Mouse (Mus musculus) gastrocnemius, postnatal 10 days (tissue): ENCODE results near the gene Rara. TPM values are rescaled to one million over a fixed set of nuclear protein-coding genes. Genes with fewer than 3 reads are reported as not detected.
A peak's percentile ranks its signal among the peaks of the same experiment; 100 is the strongest.

Experiments
- DNase-seq: peaks from one replicate; pipeline ENCODE4 v3.0.0; 2021; ENCODE audit warnings: mixed read lengths
- total RNA-seq, 2 experiments: library from RNA; stranded (reverse); gene quantifications; 2 replicates each; pipeline ENCODE4 v1.2.3; 2021

Gene Rara
- total RNA-seq, 2 experiments from 2014 or later: 22.6 to 31.5 TPM

DNA sequence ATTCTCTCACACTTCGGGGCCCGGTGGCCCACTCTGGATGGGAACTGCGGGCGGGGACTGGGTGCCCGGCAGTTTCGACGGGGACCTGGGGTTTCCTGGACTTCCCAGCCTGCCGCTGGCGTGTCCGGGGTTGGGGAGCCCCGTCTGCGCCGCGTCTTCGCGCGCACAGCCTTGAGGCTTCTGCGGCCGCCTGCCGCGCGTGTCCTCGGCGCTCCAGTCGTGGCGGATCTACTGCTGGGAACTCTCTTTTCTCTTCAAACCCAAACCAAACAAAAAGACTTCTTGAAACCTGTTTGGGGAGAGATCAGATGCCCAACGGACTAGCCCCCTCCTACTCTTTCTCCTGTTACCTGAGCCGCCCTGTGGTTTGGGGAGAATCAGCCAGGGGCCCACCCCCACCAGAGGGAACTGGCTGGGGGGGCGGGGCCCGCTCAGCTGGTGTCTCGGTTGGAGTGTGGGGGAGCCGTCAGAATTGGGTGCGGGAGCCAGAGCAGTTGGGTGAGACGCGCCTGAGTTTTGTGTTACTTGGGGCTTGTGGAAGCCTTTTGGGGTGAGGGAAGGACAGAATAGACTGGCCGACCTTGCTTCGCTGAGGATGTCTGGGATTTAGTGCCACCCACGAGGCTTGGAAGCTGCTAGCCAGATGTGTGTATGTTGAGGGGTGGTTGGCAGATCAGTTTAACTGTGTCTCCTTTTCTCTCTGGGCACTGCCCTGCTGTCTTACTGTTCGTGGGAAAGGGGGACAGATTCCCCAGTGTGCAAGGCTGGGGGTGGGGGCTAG, 10.5 kb downstream of the Rara start:
- peak; percentile 72 for DNase-seq

DNA sequence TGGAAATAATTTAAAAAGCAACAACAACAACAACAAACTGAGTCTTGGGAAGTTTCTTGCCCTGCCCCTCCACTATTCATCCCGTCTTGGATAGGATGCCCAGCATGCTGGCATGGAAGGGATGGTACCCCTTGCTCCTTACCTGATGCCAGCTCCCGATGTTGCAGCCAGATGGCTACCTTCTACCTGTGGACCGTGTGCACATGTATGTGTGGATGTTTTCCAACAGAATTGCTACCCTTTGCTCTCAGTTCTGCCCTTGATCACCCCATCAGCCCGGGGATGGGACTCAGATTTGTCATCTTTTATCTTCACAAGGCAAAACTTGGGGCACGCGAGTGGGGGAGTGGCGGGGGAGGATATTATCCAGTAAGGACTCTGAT, 11.1 kb downstream of the Rara start:
- no peak for DNase-seq

DNA sequence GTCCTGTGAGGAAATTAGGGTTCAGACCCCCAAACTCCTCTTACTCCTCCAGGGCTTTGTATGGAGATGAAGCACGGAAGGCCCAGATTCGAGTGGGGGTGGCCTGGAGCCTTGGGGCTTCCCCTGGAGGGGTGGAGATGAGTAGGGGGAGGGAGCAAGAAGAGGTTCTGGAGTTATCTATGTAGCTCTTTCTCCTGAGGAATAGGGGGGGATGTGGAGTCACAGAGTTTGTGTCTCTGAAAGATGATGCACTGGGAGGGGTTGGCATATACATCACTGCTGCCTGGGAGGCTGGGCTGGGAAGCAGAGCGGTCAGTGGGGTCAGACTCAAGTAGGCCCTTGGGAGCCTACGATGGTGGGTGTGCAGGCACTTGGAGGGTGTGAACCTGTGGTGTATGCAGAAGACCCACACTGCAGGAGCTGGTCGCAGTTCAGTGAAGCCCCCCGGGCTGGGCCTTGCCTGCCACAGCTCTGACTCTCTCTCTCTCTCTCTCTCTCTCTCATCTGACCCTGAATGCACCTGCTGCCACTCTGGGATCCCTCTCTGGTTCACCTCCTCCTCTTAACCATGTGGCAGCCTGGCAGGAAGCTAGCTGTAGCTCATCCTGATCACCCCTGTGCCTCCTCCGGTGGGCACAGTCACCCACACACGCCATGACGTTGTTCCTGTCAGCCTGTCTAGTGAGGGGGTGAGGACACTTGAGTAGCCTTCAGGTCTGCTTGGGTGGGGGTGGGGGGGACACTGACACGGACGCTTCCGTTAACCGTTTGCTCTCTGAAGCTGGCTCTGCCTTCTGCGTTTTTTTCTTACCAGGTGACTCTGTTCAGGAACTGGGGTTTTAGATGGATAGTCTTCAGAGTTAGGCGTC, 11.7 kb downstream of the Rara start:
- DNase-seq: no peak

DNA sequence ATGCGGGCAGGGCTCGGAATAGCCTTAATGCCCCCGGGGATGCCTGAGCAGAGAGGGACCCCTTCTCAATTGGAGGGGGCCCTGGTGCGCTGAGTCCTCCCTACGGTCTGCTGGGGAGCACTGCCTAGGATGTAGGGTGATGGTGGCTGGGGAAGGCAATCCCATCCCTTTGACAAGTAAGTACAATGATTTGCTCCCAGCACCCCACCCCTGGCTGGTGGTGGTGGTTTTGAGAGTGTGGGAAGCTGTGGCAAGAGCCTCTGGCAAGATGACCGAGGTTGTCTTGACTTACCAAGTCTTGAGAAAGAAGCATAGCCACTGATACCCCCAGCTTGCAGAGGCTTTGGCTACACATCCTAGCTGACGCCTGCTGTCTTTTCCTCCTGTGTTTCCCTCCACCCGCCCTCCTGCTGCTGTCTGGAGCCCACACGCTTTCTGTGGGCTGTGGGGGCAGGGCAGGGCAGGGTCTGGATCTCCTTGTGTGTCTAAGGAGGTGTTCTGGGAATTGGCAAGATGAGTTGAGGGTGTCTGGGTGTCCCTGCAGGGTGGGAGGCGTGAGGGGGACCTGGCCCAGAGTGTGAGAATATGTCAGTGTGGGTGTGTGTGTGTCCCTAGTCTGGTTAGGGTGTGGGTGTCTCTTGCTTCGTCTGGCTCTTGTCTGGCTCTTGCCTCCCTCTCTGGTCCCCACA, 12.5 kb downstream of the Rara start:
- no peak for DNase-seq

DNA sequence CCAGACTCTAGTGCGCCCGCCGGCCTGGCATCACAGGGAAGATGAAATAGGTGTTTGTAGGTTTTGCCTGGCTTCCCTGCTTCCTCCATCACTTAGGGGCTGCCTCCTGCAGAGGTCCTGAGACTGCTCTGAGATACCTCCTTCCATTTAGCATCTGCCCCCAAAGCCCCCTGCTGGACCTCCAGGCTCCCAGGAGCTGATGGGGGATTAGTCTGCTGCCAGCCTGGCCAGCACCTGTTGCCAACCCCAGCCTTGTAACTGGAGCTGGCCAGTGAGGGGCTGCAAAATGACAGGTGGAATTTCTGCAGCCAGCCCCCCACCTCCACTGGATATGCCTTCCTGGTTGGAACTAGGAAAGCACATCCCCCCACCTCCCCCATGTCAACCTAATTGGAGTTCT, 13.2 kb downstream of the Rara start:
- no peak for DNase-seq

DNA sequence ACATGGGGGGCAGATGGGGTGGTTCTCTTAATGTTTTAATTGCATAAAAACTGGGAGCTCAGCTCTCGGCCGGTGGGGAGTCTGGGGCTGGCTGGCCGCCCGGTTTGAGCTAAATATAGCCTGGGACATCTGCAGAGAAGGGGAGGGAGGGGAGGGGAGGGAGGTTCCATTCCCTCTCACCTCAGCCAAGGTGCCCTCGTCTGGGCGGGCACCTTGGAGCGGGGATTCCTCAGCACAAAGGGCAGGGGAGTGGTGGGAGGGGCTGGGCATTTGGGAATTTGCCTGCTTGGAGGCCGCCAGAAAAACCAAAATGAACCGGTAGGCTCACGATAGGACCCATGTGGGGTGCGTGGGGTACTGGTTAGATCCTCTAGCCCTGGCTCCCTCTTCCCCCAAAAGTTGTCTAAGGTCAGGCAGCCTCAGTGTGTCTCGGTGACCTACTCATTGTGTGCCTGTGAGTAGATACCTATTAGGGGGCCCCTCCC, 13.8 kb downstream of the Rara start:
- peak; percentile 85 for DNase-seq

DNA sequence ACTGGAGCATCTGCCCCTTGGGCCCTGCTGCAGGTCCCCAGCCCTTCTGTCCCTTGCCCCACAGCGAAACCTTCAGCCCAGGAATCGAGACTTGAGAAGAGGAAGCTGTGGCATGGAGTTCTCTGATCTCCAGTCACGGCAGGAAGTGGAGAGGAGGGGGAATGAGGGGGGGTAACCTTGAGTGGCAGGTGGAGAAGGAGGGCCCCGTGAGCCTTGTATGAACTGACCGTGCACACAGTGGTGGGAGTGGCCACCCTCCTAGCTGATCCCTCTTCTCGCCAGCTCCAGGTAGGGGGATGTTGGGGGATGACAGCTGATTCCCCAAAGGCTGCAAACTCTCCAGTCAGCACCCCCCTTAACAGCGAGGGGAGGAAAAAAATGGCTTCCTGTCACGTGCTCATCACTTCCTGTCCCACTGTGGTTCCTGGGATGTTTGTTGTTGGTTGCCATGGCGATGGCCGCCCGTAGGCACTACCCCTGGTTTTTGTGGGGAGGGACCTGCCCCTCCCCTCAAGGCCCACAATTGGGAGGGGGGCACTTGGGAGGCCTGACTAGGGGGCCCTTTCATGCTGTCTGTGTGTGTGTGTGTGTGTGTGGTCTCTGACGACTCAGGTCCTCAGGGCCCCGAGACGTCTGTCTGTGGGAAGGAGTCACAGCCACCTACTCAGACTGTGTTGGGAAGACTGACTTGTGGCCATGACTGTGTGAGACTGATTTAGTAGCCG, 14.4 kb downstream of the Rara start:
- peak; percentile 76 for DNase-seq

DNA sequence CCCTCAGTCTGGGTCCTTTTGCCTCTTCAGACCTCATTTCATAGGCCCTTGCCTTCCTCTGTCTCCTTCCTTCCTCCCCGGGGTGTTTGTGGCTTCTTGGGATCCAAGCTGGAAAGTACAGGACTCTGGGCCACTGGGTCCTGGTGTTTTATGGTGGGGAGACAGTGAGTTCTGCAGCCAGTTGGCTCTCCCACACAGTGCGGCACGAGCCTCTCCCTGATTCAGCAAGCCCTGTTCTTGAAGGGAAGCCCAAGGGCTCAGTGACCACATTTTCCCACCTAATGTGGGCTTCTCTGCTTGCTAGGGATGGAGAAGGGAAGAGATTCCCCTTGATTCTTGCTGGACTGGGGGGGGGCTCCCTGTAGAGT, 14.9 kb downstream of the Rara start:
- DNase-seq: no peak

DNA sequence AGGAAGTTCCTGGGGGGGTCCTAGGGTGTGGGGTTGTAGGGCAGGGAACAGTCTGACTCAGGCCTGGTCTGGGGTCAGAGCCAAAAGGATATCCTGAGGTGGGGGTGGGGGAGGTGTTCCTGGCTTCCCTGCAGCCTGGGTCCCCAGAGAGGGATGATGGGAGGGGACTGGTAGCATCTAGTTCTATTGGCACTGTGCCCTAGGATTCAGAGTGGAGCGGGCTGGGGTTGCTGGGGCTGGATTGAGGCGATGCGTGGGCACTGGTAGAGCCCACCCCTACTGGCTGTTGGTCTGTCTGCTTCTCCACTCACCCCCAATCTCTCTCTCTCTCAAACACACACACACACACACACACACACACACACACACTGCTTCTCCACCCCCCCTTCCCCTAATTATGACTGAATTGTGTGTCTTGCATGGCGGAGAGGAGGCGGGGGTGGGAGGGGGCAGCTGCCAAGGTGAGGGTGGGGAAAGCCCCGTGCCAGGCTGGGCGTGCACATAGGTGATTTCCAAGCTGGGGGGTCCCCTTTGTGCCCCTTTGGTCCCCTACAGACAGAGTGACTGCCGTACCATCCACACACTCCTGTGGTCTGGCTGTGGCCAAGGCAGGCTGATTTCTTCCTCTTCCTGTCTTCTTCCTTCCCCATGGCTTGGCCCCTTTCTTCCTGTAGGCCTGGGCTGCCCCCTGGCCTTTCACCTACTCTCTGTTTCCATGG, 15.5 kb downstream of the Rara start:
- peak; percentile 53 for DNase-seq

DNA sequence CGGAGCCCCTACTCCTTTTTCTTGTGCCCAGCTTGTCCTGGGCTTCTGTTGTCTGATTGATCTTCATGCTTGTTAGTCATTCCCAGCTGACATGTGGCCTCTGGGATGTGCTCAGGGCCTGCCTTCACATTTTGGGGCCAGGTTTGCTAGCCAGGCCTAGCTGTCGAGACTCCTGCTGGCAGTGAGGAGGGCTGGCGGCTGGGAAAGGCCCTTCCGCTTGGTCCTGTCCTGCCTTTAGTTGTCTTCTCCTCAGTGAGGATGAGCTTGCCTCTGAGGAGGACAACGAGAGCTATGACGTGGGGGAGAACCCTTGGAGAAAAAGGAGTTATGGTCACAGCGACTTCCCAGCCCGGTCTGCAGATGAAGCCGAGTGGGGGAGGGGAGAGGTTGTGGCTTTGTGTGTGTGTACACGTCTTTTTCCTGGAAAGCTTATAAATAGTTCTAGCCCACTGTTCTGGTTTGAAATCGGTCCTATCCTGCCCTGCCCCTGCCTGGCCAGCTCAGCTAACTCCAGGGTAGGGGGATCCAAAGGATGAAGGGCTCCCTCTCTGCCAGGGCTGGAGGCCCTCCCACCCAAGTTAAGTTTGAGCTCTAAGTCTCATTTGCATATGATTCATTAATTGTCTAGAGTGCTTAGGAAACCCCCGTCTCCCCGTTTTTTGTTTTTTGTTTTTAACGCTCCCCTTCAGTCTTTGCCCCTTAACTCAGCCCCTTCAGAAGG, 16.3 kb downstream of the Rara start:
- no peak for DNase-seq

DNA sequence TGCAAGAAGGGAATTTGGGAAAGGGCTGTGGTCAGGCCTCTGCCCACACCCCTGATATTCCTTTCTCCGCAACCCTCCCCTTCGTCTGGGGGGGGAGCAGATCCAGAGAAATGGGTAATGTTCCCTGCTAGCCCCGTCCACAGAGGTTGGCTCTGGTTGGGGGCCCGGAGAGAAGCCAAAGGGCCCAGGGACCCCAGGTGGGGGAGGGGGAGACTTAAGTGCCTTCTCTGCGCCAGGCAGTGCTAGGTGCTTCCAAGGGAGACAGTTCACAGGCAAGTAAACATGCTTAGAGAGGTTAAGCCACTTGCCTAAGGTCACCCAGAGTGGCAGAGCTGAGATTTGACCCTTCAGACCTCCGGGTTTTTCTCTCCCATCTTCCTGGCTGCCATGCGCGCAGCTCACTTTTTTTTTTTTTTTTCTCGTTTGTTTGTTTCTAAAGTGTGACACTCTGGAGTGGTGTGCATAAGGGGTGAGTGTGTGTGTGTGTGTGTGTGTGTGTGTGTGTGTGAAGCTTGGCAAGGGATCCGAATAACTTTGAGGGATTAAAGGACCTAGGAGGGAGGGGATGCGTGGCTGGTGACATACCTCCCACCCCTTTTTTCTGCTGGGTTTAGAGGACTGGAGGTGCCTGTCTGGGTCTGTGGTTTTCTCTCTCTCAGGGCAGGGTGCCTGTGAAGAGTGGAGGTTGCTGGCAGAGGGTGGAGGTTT, 17.4 kb downstream of the Rara start:
- no peak for DNase-seq

DNA sequence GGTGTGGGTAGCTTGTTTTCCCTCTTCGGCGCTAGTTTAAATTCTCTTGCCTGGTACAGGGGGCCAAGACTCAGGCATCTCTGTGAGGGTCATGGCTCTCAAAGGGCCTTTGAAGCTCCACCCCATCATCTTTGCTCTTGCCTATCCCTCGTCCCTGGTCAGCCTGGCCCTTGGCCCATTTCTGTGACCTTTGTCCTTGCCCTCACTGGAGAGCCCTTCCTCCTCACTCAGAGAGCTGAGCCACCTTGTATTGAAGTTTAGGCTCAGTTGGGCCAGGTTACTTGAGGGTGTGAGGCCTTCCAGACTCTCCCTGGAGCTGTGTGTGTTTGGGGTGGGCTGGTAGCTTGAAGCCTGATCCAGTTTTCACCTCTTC, 18.0 kb downstream of the Rara start:
- DNase-seq: no peak

DNA sequence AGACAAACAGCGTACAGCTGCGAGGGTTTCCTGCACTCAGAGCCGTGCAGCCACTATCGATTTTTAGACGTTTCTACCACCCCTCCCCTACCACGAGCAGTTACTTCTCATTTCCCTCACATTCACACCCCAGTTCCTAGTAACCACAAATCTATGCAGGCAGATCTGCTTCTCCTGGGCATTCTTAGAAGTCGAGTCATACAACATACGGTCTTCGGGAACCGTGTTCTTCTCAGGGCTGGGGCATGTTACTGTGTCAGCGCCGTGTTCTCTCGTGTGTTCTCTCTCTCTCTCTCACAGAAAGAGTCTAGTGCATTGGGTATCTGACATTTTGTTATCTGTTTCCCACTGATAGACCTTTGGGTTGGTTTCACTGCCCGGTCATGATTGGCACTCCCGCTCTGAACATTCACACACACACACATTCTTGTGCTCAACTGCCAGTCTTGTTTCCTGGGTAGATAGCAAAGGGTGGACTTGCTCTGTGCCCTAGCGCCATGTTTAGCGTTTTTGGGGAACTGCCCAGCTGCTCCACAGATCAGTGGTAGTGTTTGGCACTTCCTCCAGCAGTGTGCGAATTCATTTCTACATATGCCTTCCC, 20.5 kb downstream of the Rara start:
- DNase-seq: no peak

DNA sequence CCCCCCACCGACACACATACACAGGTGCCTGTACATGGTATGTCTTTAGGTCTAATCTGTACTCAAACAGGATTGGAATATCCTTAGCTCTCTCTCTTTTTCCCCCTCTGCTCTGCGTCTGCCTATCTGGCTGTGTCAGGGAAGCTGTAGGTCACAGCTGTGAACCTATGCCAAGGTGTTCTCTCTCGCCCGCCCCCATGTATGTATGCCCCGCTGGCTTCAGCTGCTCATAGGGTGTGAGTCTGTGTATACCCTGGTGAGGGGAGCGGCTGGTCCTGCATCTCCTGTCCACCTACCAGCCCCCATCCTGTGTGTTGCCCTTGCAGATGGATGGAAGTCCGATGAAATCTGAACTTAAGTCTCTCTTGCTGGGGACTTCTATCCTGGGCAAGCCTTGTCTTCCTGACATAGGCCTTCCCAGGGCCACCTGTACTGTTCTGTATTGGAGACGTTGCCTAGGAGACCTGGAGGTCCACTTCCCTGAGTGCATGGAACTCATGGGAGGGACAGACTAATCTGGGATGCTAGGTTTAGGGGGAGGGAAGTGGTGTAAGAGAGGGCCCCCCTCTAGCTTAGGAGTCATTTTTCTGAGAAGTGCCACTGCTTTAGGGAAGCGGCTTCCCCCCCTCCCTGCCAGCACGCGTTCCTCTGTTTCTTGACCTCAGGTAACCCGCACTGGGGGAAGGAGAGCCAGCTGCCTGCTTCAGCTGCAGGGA, 21.8 kb downstream of the Rara start:
- no peak for DNase-seq

DNA sequence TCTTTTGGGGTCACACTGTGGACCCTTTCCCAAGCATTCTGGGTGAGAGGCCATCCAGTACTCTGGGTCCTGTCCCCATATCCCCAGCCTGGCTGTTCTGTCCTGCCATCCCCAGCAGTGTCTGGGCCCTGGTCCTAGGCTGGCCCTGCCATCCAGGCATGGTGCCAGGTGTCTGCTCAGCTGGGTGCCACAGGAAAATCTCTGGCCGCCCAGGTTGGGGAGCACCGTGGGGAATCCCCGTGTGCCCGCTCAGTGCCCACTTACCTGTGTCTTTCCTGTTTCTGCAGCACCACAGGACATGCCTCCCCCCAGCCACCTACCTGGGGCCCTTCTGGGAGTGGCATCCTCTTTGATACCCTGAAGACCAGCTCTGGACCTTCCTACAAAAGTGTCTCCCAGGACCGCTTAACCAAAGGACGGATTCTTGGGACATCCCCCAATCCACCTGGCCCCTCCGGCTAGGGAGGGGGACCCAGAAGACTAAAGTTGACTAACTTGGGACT, 22.4 kb downstream of the Rara start:
- peak; percentile 70 for DNase-seq

DNA sequence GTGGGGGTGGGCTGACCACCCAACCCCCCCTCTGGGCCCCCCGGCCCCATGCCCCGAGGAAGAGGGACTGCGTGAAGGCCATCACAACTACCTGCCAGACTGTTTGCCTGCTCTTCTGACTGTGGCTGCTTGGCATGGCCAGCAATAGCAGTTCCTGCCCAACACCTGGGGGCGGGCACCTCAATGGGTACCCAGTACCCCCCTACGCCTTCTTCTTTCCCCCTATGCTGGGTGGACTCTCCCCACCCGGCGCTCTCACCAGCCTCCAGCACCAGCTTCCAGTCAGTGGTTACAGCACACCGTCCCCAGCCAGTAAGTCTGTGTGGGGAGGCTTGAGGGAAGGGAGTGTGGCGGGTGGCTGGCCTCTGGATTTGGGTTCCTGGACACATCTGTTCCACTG, 22.9 kb downstream of the Rara start:
- DNase-seq: no peak

DNA sequence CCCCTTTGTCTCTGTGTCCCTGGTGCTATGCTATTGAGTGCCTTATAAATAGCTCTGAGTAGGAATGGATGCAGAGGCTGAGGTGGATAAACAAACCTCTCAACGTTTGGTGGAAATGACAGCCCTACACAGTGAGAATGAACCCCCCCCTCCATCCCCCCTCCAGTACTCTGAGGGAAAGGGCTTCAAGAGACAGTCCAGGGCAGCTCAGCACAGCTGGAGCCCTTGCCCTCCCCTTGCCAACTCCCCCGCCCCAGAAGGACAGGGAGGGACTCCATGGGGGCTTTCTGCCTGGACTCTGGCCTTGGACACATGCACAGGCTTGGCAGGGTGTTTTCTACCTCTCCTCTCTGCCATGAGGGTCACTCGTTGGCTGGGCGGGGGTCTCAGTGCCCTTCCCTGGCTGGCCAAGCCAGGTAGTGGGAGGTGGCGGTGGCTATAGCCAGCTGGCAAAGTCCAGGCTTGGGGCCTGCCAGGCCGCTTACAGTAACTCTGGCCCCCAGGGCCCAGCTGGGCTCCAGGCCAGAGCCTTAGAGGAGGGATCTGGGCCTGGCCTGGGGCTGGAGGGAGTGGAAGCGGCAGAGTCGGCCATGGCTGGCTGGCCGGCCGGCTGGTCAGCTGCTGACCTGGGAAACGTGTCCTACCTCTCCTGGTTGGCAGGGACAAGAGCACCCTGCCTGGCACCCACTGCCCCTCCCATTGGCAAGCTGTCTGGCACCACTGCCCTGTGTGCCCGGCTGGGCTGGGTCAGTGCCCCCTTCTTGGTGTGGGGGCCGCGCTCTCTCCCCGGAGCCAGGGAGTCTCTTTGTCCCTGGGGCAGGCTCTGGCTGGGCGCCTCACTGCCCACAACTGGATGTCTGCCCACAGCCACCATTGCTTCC, 23.6 kb downstream of the Rara start:
- peak; percentile 96 for DNase-seq

DNA sequence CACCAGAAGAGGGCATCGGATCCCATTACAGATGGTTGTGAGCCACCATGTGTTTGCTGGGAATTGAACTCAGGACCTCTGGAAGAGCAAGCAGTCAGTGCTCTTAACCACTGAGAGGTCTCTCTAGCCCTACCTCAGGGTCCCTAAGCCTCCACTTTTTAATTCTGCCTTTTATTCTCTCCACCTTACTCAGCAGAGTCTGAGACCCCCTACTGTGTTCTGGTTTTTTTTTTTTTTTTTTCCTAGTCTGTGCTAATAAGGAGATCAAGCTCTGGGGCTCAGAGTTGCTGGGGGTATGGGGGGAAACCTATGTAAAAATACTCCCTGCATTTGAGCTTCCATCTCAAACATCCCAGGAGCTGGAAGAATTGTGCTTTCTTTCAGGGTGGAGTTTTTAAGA, 24.5 kb downstream of the Rara start:
- no peak for DNase-seq
